Mouse (Mus musculus) liver, postnatal 0 days (tissue): ENCODE data around the gene Pgm5.

Source experiments
- CTCF ChIP-seq: sonication (generic); IDR thresholded peaks from 2 replicates; pipeline ENCODE4 v1.5.1; 2016; ENCODE audit warnings: antibody characterized with exemption, low read depth
- EP300 ChIP-seq: IDR thresholded peaks from 2 replicates; pipeline ENCODE4 v1.6.1; 2016; ENCODE audit warnings: antibody characterized with exemption, low read depth, mild to moderate bottlenecking

GRCm38 (mm10) chr19:24648016-24648415 is 213.6 kb downstream of the Pgm5 start:
- no peak for TF ChIP-seq CTCF
- no peak for TF ChIP-seq EP300
